Mouse (Mus musculus) c-Kit-negative CD71-positive TER-119-positive erythroid progenitor cells, embryonic 14.5 days (primary cell): ENCODE results near the gene Myo3a.

Source experiments
- DNase-seq: peaks from one replicate; pipeline ENCODE4 v3.0.0-alpha.2; 2013; ENCODE audit warnings: low read depth, low spot score

Gene Myo3a

DNA sequence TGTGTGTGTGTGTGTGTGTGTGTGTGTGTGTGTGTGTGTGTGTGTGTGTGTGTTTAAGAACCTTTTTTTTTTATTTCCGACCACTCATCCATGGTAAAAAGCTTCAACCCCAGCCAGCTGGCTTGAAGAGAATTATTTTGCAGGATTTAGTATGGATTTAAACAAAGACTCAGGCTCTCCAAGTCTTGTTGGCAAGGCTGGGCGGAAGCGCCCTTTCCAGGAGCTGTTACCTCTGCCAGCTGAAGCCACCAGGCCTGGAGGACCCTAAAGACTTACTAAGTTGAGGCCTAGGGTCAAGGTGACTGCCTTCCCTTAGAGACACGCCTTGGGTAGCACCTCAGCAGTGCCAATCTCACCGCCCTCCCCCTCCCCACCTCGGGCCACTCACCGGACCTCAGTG, 393.2 kb downstream of the Myo3a start:
- no peak for DNase-seq

DNA sequence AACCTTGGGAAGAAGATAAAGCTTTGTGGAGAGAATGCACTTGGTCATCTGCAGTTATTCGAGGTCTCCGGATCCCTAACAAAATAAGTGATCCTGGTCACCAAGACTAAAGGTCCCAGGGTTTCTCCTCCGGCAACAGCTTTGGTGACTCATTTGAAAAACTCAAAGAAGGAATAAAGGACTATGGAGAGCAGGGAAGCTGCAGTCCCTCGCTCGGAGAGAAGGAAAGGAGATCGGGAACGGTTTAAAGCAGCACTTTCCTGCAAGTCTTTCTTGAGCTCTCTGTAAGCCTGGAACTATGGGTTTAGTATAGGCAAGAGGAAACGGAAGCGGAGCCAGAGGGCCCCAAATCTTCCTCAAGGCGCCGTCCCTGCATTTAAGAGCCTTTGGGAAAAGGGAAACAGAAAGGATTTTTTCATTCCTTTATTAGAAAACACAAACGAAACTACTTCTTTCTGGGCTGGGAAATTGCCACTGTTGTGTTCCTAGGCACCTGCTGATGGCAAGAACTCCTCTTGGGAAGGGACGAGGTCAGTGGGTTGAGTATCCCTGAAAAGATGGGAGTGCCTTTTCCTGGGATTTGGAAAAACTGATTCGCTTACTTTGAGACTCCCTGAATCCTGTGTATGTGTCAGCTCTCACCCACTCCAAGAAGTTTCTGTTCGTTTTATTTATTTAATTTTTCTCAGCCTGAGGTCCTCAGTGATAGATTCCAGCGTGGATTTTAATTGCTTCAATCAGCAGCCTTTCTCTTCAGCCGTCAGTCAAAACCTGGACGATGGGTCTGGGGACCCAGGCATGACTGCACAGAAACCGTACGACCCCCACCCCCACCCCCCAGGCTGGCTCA, 393.9 kb downstream of the Myo3a start:
- no peak for DNase-seq

DNA sequence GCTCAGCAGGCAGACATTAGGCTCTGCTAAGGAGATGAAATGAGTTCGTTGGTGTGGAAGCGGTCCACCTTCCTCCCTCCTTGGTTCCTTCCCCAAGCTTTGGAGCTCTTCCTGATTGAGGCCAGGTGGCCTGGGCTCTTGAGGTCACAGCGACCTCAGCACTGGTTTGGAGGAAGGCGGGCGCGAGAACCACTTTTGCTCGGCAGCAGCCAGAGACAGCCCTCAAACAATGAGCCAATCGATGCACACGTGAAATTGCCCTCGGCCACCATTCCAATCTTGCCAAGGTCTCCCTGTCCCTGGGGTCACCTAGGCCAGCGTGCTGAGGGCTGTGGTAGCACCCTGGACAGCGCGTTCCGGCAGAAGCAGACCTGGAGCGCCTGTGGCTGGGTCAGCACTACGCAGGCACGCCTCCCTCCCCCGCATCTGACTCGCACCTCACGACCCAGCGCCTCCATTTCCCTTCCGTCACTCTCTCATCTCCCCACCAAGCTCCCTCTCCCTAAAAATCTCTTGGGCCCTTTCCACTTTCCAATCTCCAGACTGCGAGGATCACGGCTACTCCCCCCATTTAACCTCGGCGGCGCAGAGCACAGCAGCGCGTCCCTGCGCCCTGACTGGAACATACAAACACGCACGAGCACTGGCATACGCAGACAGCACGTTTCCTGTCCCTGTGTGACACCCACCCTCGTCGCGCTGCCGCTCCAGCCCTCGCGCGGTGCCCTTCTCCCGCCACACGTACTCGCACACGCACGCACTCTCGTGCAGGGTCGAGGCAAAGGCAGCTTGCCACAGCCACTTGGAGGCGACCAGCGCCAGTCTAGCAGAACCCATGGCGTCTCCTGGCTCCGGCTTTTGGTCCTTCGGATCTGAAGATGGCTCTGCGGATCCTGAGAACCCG, 394.8 kb downstream of the Myo3a start, which contains the start of gene Gad2:
TSS of gene Gad2 (plus strand) at position 378 of the 904 bp plus-strand sequence.
- no peak for DNase-seq

DNA sequence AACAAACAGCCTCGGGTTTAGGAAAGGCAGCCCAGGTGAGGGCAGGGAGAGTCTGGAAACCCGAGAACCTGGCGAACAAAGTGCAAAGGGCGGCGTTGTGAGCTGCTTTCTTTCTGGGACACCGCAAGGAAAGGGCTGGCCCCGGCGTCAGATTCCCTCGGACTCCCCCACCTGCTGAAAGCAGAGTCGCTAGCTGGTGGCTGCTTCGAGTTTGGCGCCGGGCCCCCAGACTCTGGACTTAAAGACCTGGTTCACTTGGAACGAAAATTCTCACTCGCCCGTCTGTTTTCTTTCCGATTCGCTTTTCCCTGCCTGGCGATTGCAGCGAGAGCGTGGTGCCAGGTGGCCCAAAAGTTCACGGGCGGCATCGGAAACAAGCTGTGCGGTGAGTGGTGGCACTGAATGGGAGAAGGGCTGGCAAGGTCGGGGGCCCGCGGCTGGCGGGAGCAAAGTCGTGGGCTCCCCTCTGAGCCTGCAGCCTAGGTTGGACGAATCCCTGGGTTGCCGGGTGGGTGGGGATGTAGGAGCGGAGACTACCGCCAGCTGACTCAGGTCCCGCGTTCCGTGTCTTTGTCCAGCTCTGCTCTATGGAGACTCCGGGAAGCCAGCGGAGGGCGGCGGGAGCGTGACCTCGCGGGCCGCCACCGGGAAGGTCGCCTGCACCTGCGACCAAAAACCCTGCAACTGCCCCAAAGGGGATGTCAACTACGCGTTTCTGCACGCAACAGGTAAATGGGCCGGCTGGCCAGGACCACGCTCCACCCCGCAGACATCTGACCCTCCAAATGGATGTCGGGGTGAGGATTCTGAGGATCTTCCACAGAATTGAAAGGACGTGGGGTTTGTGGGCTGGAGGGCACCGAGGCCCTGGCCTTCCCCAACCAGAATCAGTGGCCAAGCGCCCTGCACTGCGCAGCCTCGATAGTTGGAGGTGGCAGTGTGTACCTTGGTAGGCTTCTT, 396.1 kb downstream of the Myo3a start:
- no peak for DNase-seq

DNA sequence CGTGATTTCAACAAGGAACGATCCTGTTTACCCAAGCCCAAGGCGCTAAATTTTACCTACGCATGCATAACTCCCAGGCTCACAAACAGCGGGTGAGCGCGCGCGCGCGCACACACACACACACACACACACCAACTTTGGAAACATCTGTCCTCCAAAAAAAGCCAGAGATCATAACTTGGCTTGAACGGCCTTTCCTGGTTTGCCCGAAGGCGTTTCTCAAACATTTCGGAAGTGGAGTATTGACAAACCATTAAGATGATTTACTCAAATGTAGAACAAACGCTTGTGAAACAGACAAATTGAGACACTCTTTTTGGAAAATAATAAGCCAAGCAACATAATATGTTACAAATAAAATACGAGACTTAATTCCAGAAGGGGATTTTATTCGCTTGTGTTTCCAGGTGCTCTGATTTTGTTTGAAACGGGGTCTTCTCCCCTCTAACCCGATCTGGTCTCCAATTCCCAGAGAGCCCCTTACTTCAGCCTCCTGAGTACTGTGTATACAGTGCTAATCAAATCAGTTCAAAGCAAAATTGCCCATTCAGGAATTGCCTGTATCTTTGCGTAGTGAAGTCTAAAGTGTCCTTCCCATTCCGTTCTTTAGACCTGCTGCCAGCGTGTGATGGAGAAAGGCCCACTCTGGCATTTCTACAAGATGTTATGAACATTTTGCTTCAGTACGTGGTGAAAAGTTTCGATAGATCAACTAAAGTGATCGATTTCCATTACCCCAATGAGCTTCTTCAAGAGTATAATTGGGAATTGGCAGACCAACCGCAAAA, 397.1 kb downstream of the Myo3a start:
- DNase-seq, result no peak

DNA sequence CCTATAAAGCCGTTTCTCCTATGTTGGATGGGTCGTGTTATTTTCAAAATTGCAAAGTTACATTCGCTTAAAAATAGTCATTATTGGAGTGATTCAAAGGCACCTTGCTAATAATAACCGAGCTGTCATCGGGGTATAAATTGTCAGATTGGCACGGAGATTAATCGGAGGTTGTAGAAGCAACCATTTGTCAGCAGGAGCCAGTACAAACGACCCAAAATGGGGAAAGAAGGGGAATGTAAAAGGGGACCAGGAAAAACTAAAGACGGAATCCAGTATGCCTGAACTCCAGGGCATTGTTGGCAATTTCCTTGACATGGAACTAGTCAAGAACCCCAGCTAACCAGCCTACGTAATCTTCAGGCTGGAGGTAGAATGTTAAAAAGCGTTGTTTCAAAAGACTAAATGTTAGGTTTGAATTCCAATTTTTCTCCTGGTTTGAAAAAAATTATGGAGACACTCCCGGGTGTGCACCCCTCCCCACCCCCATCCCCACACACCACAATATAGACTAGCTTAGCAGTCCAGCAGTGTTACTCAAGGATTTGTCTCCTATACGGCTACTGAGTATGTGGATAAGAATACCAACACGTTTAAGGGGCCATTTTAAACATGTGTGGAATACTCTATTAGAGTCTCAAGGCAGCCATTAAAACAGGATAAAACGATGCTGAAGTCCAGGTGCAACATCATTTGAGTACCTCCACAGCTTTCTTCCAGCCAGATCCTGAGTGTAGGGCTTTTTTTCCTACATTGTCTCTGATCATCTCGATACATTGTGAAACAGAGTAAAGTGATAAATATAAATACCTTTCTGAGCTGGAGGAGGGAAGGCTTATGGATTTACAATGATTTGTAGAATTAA, 398.0 kb downstream of the Myo3a start:
- no peak for DNase-seq

DNA sequence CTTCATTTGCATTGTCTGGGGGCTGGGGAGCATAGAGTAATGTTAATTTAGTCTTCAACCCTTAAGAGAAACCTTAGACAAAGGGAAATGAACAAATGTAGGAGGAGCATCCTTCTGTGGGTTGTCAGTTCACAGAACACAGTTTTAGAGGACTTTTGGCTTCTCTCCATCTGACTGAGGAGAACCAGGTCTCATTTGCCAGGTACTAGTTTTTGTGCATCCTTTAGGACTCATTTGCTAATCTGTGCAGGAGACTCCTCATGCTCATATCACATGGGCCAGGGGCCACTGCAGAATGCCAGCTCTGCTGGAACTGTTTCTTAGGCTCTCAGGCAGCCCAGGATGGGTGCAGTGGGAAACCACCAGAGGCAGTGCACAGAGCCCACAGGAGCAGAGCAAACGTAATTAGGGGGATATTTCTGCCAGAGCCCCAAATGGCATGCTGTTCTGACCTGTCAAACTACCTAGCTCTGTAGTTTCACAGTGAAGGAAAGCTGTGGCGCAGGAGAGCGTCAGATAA, 399.9 kb downstream of the Myo3a start:
- no peak for DNase-seq

DNA sequence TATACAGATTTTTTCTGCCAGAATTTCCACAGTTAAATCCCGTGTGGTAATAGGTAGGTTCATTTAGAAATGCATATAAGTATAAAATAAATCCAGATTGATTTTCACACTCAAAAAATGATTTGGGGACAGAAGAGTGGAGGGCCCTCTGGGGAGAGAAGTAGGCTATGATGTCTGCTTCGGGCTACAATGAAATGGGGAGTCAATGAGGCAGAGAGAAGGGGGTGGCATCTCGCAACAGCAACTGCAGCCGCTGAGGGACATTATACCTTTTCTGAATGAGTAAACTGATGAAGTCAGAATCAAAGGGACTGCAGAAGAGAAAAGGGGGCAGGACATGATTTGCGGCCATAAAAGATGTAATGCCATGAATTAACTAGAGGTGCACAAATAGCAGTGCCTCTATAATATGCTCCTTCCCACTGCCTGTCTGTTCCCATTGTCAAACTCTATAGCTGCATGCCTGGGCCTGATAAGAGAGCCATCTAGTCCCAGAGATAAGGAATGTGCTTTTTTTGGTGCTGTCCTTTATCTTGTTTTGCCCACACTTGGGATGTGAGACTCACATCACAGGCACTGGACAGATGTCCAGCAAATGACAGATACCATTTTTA, 400.6 kb downstream of the Myo3a start:
- no peak for DNase-seq

DNA sequence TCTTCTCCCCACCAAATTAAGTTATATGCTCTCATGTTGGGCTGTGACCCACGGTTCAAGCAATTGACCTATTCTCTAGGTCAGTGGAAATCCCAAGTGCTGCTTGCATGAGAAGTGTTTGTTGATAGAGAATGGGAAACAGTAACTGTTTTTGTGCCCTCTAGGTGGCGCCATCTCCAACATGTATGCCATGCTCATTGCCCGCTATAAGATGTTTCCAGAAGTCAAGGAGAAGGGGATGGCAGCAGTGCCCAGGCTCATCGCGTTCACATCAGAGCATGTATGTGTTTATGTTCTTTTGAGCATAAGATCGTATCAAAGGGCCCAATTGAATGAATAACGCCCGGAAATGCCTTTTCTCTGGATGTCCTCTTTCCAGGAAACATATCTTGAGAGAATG, 407.5 kb downstream of the Myo3a start:
- peak; percentile 6 for DNase-seq

DNA sequence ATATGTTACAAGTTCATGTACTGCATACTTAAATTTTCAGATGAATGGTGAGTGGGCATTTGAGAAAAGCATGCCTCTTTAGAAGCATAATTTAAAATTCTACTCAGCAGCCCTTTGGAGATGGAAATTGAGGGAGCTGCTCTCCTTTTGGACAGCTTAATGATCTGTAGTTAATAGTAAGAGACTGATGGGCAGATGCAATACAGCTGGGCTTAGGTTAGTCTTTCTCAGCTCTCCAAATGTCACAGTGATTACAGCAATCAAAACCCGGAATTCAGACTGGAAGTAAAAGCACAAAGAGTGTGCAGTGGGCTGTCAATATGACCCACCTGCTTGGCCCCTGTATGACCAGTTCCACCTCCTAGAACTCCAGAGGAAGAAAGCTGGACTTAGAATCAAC, 418.8 kb downstream of the Myo3a start:
- no peak for DNase-seq

DNA sequence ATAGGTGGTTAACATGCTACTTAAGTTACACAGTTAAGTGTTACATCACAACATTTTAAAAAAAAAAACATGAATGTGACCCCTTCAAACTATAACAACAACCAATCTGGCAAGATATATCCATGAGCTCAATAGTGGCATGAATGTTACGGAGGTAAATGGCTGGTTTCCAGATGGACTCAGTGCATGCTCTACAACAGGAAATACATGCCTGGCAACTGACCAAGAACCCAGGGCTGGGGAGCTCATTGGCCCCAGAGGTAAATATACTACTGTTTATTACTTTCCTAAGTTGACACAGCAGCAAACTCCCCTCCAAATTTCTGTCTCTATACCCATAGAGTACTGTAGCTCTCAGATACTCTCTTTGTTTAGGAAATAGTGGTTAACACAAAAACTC, 421.1 kb downstream of the Myo3a start:
- no peak for DNase-seq

DNA sequence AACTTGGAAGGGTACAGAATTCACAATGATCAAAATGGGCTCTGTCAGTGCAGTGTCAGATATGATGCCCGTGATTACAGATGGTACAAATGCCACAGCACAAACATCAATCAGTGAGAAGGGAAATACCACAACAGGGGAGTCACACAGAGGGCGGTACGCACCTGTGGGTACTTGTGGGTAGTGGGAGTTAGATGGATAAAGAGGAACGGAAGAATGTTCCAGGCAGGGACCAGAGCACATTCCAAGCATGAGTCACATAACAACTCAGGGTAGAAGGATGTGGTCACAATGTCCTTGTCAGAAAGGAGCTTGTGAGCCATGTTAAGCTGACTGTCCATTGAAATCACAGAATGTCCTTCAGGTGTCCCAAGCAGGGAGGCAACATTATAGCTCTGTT, 424.5 kb downstream of the Myo3a start:
- no peak for DNase-seq

DNA sequence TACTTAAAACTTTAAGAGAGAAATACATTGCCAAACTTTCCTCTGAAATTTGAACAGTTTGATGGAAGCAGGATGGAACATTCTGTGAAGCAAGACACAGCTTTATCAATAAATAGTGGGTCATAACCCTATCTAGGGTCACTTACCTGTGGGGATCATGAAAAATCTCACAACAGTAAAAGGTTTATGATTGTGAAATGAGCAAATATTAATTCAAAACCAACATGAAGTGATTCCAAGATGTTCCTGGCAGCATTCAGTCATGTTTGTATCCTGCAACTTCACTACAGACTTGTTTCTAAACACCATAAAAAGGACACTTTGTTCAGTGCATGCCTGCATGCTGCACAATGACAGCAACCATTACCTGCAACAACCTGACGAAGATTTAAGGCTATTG, 436.4 kb downstream of the Myo3a start:
- DNase-seq, result no peak
